Mouse (Mus musculus): Measurements from ENCODE around the gene Uqcc2.

Gene Uqcc2

GRCm38 (mm10) chr17:27154256-27154655, 20.5 kb upstream of the Uqcc2 start:
- DNase-seq, result peak; percentile 78 to 80

- DNase-seq, result peak; percentile 59 to 69
Measured at GRCm38 (mm10) chr17:27153773-27154193, 20.1 kb upstream of the Uqcc2 start.

GRCm38 (mm10) chr17:27152976-27153723, 19.4 kb upstream of the Uqcc2 start:
- DNase-seq, result no peak

GRCm38 (mm10) chr17:27151411-27151810, 17.7 kb upstream of the Uqcc2 start:
- peak in 1 of 2 experiments; percentile 66 for DNase-seq

DNA sequence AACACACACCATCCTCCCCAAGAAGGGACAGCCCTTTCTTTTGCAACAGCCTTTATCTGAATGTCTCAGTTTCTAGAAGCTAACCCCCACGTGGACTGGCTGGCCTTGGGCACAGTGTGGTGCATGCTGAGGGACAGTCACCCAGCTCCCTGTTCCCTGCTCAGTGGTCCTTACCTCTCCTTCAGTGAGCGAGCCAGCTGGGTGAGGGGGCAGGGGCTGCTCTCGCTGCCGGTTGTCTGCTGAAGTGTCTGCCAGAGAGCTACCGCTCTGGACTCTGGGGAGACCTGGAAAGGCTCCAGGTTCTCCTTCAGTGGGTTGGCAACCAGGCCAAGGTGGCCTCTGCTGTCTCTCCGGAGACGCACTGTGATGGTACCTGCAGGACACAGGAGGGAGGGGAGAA, 17.2 kb upstream of the Uqcc2 start:
- peak; percentile 51 to 59 for DNase-seq

DNA sequence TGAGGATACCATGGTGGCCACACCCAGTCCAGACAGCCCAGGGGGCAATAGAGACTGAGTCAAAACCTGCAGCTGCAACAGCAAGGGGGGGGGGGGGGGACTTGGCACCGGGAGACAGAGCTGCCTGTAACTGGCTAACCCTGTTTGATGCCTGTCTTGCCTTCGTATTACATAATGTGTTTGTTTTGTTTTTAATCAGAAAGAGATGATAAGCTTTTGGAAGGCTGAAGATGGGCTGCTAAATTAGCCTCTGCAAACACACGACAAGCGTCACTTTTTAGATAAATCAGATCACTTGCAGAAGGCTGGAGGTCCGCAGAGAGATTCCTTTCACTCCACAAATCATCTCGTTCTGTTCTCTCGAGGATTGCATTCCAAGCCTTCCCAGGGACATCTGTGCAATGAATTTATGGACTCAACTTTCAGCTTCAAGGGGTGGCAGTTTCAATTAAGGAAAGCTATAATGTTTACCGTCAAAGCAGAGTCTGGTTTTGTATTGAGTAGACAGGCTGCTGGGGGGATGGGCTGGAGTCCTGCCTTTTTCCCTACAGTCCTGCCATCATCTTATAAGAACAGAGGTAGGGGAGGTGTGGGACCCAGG, 12.7 kb upstream of the Uqcc2 start:
- no peak for DNase-seq

GRCm38 (mm10) chr17:27144152-27144551, 10.4 kb upstream of the Uqcc2 start:
- no peak for DNase-seq

DNA sequence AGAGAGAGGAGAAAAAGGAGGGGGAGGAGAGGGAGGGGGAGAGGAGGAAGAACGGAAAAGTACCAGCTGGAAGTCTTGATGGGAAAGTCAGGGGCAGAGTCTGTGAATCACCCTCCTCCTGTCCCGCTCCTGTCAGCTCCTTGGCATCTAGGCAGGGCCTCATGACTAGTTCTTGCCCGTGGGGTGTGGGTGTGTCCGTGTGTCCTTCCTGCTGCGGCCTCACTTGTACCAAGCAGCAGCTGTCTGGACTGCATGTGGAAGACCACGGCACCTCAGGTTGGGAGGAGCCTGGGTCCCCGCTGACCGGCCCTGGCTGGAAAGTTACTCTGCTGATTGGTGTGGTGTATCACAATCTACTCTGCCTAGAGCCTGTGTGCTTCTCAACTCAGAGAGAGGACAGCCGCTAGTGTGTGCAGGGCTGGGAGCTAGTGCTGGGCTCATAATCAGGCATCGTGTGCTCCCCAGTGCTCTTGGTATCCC, 8.3 kb upstream of the Uqcc2 start:
- DNase-seq, result no peak

DNA sequence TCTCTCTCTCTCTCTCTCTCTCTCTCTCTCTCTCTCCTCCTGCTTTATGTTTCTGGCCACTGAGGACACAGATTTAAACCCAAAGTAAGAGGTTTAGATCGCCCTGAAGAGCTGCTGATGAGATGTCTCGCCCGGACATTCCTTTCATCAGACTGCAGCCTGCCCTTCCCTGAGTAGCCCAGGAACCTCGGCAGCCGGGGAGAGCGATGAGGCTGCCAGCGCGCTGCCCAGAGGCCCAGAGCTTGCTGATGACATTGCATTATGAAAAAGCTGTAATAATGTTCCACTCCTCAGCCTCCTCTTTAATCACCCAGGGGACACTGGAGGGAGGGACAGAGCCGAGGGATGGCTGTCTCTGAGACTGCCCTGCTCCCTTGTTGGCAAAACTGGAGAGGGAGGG, 6.5 kb upstream of the Uqcc2 start:
- DNase-seq, result no peak

DNA sequence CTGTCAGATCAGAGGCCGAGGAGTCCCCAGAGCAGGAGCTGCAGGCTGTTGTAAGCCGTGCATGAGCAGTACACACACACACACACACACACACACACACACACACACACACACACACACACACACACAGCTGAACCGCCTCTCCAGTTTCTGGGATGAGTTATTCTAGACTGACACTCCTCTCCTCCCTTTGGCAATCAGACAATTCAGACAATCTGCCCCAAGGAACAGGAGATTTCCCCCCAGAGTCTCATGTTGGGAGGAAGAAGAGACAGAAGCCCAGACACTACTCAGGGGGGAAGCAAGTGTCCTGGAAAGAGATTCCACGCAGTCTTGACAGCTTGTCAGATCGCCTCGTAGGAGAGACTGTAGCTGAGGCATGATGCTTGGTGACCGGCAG, 5.6 kb upstream of the Uqcc2 start:
- DNase-seq, result peak in 1 of 2 experiments; percentile 48

- no peak for DNase-seq
Measured at GRCm38 (mm10) chr17:27138396-27138795, 4.7 kb upstream of the Uqcc2 start.

DNA sequence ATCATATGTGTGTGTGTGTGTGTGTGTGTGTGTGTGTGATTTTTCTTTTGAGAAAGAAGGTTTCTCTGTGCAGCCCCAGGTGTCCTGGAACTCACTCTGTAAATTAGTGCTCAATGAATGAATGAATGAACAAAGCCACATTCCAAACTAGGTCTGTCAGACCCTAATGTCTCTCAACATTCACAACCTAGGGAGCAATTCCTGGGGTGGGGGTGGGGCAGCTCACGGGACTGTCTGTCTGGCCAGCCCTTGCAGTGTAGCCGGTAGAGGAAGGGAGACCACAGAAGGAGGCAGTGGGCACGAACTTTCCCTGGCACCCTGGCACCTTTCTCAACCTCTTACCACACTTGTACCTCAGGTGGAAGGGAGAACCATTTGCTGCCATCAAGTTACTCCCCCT, 999 bp upstream of the Uqcc2 start:
- DNase-seq, result no peak

DNA sequence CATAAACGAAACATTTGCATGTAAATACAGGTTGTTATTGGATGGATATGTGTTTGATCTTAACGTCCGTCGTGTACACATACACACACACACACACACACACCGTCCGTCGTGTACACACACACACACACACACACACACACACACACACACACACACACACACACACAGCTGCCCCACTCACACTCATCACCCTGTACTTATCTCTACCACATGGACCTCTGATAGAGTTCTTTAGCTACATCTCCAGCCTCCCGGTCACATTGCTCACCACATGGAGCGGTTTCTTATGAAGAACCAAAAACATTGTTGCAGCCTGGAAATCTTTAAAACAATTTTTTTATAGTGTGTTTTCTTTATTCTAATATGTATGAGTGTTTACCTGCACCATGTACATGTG, 471 bp upstream of the Uqcc2 start:
- no peak for DNase-seq

DNA sequence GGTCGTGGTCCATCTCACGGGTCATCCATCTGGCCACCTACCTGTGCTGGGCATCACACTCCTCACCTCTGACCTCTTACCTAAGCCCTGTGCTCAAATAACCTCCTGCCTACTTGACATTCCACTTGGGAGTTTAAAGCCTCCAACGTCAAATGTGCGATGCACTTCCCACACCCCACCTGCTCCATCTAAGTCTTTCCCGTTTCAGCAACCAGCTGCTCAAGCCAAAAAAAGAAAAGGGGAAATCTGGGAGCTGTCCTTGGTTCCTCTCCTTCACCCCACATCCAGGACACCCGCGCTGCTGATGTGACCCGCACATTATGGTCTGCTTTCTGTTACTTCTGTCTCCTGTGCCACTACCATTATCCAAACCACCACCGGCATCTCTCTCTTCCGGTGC, 1.5 kb downstream of the Uqcc2 start:
- no peak for DNase-seq

GRCm38 (mm10) chr17:27131240-27131665, 2.5 kb downstream of the Uqcc2 start:
- no peak for DNase-seq

GRCm38 (mm10) chr17:27130246-27130645, 3.5 kb downstream of the Uqcc2 start:
- DNase-seq, result no peak

GRCm38 (mm10) chr17:27129819-27130218, 3.9 kb downstream of the Uqcc2 start:
- no peak for DNase-seq

DNA sequence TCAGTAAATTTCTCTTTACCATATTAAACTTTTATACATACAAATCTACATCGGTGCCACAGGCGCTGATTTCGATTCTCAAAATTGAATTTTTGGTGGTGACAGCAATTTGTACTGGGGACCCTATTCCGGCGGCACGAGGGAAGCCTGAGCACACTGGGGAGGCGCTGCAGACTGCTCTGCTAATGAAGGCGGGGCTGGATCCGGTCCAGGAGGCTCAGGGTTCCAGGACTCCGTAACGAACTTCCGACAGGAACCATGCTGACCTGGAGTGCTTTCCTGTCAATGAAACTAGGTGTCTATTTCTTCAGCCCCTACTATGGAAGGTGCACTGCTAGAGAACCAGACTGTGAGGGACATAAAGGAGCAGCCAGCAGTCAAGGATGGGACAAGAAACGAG, 4.4 kb downstream of the Uqcc2 start:
- peak; percentile 64 to 66 for DNase-seq

DNA sequence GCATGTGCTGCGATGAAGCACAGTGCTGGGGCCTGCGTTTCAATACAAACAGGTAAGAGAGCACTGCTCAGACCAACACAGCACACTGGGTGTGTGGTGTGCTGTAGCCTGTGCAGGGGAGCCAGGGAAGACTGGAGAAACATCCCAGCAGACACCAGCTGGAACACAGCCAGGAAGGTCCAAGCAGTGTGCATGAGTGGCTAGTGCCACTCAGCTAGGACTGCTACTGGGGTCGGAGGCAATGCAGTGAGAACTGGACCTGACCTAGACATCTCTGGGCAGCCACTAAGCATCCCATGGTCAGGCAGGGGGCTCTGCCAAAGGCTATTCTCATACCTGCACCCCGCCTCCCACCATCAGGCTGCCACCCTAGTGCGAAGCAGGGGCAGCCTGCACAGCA, 5.5 kb downstream of the Uqcc2 start:
- DNase-seq, result peak in 1 of 2 experiments; percentile 53

DNA sequence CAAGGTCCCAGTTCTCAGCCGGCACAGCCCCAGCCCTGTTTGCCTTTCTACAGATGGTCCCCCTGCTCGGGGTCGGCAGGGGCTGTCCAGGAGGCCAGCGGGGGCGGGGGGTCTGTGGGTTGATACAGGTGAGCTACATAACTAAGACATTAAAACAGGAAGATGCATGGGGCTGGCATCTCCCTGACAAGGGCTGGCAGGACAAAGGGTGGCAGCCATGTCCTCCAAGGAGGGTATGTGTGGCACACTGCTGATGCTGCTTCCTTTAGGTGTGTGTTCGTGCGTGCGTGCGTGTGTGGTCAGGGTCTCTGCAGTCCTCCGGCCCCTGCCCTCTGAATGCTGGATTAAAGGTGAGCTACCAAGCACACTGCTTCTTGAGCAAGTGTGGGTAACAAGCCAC, 6.7 kb downstream of the Uqcc2 start:
- DNase-seq, result no peak

GRCm38 (mm10) chr17:27125669-27126202, 8.0 kb downstream of the Uqcc2 start:
- DNase-seq, result no peak

DNA sequence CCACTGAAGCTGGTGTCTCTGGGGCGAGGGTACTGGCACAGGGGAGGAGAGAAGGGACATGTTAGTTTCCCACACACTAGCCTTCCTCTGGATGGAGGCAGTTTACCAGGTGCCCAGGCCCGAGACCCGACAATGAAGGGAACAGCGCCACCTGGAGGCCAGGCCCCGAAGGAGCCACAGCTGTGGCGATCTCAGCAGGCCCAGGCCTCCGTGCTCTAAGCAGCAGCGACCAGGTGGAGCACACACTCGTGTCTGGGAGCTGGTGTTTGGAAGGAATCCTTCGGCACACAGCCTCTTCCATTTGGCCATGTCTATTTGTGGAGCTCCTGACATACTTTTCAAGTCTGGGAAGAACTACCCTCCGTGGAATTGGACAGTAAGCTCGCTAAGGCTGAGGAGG, 8.5 kb downstream of the Uqcc2 start:
- DNase-seq, result peak; percentile 86 to 91

DNA sequence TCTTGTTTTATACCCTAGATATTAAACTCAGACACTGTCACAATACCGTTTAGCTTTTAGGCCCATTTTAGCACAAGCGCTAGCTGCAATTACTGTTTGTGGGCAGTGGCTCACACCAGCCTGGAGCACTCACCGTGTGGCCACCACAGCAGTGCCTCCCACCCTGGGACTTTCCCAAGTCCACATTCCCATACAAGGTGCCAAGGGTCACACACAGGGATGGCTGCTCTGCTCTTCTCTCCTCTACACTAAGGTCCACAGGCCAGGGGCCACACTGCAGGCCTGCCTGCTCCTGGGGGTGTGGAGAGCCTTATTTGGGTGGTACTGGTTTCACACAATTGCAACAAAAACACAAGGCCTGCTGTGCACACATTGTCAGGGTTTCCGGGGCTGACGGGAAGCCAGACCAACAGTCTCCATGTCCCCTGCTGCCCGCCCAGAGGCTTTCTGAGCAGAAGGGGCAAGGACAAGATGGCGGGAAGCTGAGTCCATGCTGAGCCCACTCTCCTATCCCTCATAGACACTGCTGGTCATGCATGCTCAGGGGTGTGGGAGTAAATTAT, 9.8 kb downstream of the Uqcc2 start:
- no peak for DNase-seq

GRCm38 (mm10) chr17:27123103-27123502, 10.6 kb downstream of the Uqcc2 start:
- no peak for DNase-seq
